Mouse (Mus musculus) CD4-positive, CD25-positive, alpha-beta regulatory T cell, adult 2 months (primary cell): ENCODE data around the gene Nrcam.
A peak's percentile ranks its signal among the peaks of the same experiment; 100 is the strongest.
"Not testable (repeated sequence)": the region's sequence is repeated elsewhere in the genome, so short reads cannot be mapped to it uniquely, and the experiment has no call there.

Source experiments
- DNase-seq: peaks from one replicate; pipeline ENCODE4 v3.0.0-alpha.2; 2012; ENCODE audit warnings: low read depth, low spot score

The Nrcam gene

GRCm38 (mm10) chr12:44328381-44329315, at the start of gene Nrcam:
TSS of gene Nrcam (plus strand) at chr12:44328885.
- DNase-seq = peak; percentile 1

- not testable (repeated sequence) for DNase-seq
Measured at GRCm38 (mm10) chr12:44280147-44280546, 48.5 kb upstream of the Nrcam start.

GRCm38 (mm10) chr12:44281534-44281933, 47.2 kb upstream of the Nrcam start:
- DNase-seq = no peak

GRCm38 (mm10) chr12:44283378-44283777, 45.3 kb upstream of the Nrcam start:
- DNase-seq = no peak

- DNase-seq = no peak
Measured at GRCm38 (mm10) chr12:44286992-44287391, 41.7 kb upstream of the Nrcam start.

- peak; percentile 83 for DNase-seq
Measured at GRCm38 (mm10) chr12:44292281-44292680, 36.4 kb upstream of the Nrcam start.

GRCm38 (mm10) chr12:44300793-44301192, 27.9 kb upstream of the Nrcam start:
- DNase-seq = no peak

- DNase-seq = no peak
Measured at GRCm38 (mm10) chr12:44304012-44304411, 24.7 kb upstream of the Nrcam start.

GRCm38 (mm10) chr12:44304869-44305268, 23.8 kb upstream of the Nrcam start:
- no peak for DNase-seq

- no peak for DNase-seq
Measured at GRCm38 (mm10) chr12:44308221-44308620, 20.5 kb upstream of the Nrcam start.

GRCm38 (mm10) chr12:44315212-44315611, 13.5 kb upstream of the Nrcam start:
- DNase-seq = no peak

GRCm38 (mm10) chr12:44325091-44325490, 3.6 kb upstream of the Nrcam start:
- DNase-seq = no peak

- DNase-seq = no peak
Measured at GRCm38 (mm10) chr12:44327452-44327851, 1.2 kb upstream of the Nrcam start.

GRCm38 (mm10) chr12:44329316-44330215, 881 bp downstream of the Nrcam start:
- DNase-seq = no peak

- no peak for DNase-seq
Measured at GRCm38 (mm10) chr12:44330216-44330719, 1.6 kb downstream of the Nrcam start.

GRCm38 (mm10) chr12:44337136-44337640, 8.5 kb downstream of the Nrcam start:
- DNase-seq = no peak

GRCm38 (mm10) chr12:44338195-44338622, 9.5 kb downstream of the Nrcam start:
- DNase-seq = no peak

- no peak for DNase-seq
Measured at GRCm38 (mm10) chr12:44344075-44344474, 15.4 kb downstream of the Nrcam start.

GRCm38 (mm10) chr12:44345251-44345650, 16.6 kb downstream of the Nrcam start:
- no peak for DNase-seq

- no peak for DNase-seq
Measured at GRCm38 (mm10) chr12:44346143-44346542, 17.5 kb downstream of the Nrcam start.

GRCm38 (mm10) chr12:44355116-44355515, 26.4 kb downstream of the Nrcam start:
- no peak for DNase-seq

GRCm38 (mm10) chr12:44357460-44357859, 28.8 kb downstream of the Nrcam start:
- DNase-seq = no peak
